Mouse (Mus musculus) duodenum, adult 2 months (tissue): ENCODE results near the gene Srp54a. TPM values are rescaled to one million over a fixed set of nuclear protein-coding genes. Genes with fewer than 3 reads are reported as not detected.

Source experiments
- polyA plus RNA-seq: library from polyadenylated mRNA; depleted of rRNA; stranded (reverse); fragments of >200 nt; gene quantifications from 2 replicates; pipeline ENCODE4 v1.2.3, GENCODE M21; 2012; ENCODE audit warnings: low replicate concordance; rRNA removed

Srp54a gene
- 7.2 and 12.8 TPM in 2 replicates for polyA plus RNA-seq

GRCm38 (mm10) chr12:55079726-55080600, at the start of gene Srp54a, which contains the start of gene 2700097O09Rik:
Srp54a (plus strand) TSS chr12:55080262.
2700097O09Rik (minus strand) TSS chr12:55080110.

GRCm38 (mm10) chr12:55124242-55124641, 44.2 kb downstream of the Srp54a start, which contains the start of gene Fam177a:
Fam177a (plus strand) TSS chr12:55124469.

GRCm38 (mm10) chr12:55154559-55155448, 74.7 kb downstream of the Srp54a start, which contains the start of gene Srp54b:
Srp54b (plus strand) TSS chr12:55155104.

Other genes starting within 250 kb of the Srp54a start
- 0.68 and 1.8 TPM in 2 replicates for gene Cfl2, start 217.4 kb upstream of the Srp54a start, polyA plus RNA-seq
- not detected in 2 replicates for gene Gm20403, start 93.7 kb upstream of the Srp54a start, polyA plus RNA-seq
- gene Baz1a, start 65.9 kb upstream of the Srp54a start, polyA plus RNA-seq: 0.55 and 0.64 TPM in 2 replicates
- gene 2700097O09Rik, start 152 bp upstream of the Srp54a start, polyA plus RNA-seq: 1.1 and 1.2 TPM in 2 replicates
- gene Fam177a, start 44.2 kb downstream of the Srp54a start, polyA plus RNA-seq: 2.3 and 4.0 TPM in 2 replicates
- gene Srp54b, start 74.8 kb downstream of the Srp54a start, polyA plus RNA-seq: 10.7 and 28.1 TPM in 2 replicates
- not detected in 2 replicates for gene 1700047I17Rik2, start 119.3 kb downstream of the Srp54a start, polyA plus RNA-seq
- 0.79 and 1.9 TPM in 2 replicates for gene Srp54c, start 149.9 kb downstream of the Srp54a start, polyA plus RNA-seq
- 4.2 and 7.1 TPM in 2 replicates for gene 1110008L16Rik, start 219.3 kb downstream of the Srp54a start, polyA plus RNA-seq
- 0.19 and 0.43 TPM in 2 replicates for gene Ppp2r3c, start 222.7 kb downstream of the Srp54a start, polyA plus RNA-seq